Mouse (Mus musculus): Measurements from ENCODE around the gene Tmem135.

The Tmem135 gene

DNA sequence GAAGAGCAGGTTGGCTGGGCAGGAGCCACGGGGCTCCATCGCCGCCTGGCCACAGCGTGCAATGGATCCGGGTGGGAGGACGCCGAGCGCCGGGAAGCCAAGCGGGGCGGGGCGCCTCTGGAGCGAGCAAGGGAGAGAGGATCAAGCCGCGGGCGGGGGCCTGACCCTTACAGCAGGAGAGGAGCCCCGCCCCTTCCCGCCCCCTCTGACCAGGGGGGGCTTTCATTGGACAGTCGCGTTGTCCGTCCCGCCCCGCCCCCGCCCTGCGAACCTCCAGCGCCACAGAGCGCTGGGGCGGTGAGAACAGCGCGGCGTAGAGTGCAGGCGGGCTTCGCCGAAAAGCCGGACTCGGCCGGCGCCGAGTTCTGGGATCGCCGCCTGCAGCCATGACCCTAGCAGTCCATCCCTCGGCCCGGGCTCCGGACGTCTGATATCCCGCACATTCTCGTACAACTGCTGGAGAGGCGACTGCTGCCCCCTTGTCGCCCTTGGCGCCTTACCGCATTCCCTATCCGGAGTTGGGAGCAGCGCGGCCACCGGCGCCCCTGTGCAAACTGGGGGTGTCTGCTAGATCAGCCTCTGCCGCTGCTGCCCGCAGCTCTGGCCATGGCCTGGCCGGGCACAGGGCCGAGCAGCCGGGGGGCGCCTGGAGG is at the start of gene Tmem135, which contains the start of gene Fzd4:
Gene Tmem135 (minus strand): TSS at position 142 of the 653 bp plus-strand sequence.
Gene Fzd4 (plus strand): TSS at position 275 of the 653 bp plus-strand sequence.
- DNase-seq (ENCODE audit: low read depth), result peak; percentile 79

DNA sequence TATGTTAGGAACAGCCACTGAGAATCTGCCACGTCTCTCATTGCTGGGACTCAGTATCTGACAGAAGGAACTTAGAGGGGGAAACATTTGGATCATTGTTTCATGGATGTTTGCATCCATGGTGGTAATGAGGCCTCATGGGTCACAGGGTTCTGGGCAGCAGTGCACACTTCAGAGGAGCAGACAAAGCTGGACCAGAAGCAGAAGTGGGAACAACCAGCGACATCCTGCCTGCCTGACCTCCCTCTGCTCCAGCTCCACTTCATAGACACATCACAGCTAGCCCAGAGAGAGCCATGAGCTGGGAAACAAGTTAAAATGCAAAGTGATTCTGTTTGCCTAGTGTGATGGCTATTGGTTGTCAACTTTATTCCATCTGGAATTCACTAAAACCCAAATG is 46.3 kb upstream of the Tmem135 start:
- DNase-seq (ENCODE audit: low read depth), result no peak

DNA sequence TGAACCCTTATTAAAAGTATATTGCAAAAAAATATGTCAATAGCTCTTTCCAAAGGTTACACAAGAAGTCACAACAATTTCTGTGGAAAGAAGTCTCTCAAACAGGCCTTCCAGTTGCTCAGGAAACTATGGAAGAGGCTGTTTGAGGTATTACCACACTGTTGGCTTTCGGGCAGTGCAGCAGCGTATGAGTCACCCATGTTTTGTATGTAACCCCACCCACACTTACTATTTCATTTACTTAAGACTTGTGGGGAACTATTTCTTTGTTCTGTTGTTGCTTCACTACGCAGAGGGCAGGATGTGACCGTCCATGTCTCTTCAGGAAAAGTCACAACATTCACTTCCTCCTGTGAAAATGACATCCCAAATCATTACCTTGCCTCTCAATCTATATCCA is 41.1 kb upstream of the Tmem135 start:
- DNase-seq (ENCODE audit: low read depth), result no peak

DNA sequence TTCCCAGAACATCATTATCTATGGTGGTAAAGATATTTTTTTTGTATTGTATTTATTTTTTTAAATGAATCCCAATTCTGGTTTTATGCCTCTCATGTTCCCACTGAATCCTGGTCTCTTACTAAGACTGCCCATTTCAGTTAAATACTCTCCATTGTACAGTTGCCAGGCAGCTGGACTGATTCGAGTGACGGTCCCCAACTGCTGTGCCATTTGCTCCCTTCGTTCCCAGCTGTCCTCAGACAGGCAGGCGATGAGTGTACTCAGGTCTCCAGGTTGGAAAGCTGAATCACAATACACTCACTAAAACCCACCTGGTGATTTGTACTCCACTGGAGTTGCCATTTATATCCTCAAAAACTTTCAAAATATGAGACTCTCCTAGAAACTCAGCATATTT is 38.2 kb upstream of the Tmem135 start:
- no peak for DNase-seq (ENCODE audit: low read depth)

DNA sequence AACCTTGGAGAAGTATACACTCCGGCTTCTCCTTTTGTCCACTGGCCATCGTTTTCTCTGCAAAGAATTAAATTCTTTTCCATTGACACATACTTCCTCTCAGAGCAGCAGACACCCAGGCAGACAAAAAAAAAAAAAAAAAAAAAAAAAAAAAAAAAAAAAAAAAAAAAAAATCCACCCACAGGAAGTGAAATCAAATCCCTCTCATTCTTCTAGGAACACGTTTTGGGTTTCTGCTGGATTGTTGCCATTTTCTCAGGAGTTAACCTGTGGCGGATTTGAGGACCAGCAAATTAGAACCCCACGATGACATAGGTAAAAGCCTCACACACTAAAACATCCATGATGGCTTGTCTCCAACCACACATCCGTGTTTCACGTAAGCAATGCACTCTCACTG is 37.3 kb upstream of the Tmem135 start:
- no peak for DNase-seq (ENCODE audit: low read depth)

DNA sequence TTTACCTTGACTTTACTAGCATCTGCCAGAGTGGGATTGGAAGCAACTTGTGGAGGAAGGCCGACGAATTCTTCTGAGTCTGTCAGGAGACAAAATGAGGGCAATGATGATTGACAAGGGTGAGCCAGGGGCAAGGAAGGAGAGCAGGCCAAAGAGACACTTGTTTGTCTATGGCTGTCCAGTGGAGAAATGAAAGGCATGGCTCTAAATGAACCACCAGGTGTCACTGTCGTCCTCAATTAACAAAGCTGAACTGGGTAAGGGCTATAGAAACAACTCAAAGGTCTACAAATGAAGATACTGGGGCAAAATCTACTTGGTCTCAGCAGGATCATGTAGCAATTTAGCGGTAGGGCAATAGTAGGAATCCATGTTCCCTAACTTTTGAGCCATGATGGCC is 33.6 kb upstream of the Tmem135 start:
- DNase-seq (ENCODE audit: low read depth), result no peak

DNA sequence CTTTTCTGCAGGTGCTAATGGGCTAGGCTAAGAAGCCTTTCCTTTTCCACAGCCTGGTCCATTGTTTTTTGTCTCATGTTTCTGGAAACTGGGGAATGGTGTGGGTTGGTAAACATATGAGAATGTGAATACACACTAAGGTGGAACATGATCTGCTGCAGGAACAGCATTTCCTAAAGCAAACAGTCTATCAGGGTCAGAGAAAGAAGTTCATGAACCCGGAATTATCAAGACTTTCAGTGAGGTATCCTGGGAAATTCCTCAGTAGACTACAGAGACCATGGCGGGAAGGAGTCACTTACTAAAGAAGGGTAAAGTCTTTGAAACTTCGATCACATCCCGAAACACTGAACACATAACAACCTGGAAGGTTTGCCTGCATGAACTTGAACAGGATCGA is 32.4 kb upstream of the Tmem135 start:
- no peak for DNase-seq (ENCODE audit: low read depth)

DNA sequence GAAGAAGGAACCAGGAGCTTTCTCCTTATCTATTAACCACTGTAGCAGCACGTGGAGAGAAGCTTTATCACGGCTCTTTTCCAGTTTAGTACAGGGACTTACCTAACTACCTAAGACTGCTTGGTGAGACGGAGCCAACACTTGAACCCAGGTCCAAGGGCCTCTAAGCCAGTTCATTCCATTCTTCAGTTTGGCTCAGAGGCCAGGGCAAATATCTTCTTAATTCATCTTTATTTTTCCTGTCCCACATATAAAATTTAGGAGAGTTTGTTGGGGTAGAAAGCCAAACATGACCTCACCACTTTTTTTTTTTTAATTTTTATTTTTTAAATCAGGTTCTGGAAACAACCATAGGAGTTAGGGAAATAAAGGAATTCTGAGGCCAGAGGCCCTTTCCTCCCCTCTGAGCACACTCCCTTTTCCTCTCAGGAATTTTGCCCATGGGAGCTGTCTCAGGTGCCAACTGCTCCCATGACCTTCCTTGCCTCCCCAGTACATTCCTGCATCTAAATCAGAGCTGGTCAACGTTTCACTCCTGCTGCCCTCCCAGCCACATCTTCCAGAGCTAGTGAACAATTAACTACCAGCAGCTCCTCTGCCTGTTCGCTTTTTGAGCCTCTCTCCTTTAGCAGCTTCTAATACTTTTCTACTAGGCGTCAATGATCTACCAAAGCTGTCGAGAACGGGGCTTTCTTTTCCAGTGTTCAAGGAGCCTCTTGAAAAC is 30.0 kb upstream of the Tmem135 start:
- no peak for DNase-seq (ENCODE audit: low read depth)

DNA sequence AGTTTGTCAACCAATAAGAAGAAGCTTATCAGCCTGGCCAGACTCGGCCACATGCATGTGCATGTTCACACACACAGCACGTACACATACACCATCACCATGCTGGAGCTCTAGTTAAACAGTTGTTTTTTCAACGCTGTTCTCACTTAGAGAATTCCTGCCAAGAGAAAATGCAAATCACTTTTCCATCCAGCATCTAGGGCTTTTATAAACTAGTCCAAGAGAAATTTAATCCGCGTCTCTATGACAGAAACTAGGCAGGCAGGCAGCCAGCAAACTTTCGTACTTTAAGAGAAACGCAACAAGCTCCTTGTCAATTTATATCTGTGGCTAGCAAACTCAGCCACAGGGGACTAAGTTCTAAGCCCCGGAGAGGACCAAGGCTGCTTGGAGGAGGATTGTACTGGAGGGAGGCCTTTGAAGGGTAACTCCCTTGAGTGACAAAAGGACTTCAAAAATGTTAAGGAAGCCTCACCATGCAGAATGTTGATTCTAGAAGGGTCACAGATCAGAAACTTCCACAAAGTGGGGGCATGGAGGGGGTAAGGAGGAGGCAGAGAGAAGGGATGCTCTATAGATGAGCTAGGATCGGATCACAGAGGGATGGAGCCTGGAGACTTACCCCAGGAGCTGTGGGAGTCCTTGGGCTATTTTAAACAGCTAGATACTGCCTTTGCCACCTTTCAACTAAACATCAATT is 29.3 kb upstream of the Tmem135 start:
- DNase-seq (ENCODE audit: low read depth), result no peak

DNA sequence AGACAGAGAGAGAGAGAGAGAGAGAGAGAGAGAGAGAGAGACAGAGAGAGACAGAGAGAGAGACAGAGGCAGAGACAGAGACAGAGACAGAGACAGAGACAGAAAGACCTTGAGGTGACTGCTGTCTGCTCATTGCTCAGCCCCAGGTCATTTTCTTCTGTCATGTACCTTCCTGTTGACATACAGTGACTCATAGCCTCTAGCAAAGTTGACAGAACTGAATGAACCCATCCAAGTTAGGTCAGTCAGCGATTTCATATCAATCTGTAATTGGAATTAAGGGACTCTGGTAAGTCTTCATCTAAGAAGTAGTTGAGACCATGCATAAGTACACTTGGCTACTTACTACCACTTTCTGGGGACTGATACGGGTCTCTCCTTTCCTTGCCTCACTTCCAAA is 27.2 kb upstream of the Tmem135 start:
- no peak for DNase-seq (ENCODE audit: low read depth)

DNA sequence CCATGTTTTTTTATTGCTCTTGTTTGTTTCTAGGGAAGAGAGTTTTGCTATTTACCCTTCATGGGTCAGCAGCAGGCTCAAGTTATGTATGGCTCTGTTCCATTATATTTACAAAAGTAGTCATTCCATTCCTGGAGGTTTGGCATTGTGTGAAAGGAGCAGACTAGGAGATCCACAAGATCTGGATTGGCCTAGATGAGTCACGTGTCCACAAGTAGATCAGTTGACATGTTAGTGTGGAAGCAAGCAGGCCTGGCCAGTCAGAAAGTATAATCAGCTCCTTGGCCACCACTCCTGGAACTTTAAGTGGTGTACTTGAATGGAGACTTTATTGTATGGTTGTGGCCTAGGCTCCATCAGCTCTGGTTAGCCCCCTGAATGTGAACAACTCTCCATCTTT is 25.3 kb upstream of the Tmem135 start:
- no peak for DNase-seq (ENCODE audit: low read depth)

DNA sequence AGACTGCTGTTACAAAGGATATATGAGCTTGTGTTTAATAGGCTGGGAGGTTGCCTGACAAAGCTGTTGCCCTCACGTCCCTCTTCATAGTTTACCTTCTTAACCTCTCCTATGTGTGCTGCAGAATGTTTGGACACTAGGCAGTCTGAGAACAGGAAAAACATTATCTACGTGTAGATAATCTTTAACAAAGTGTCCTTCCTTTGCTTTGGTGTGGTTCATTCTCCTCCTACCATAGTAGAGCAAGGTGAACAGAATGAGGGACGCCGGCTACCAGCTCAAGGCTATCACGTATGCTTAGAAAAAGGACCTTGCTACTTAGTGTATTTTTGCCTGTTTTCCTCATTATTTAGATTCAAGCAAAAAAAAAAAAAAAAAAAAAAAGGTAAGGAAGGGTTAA is 24.8 kb upstream of the Tmem135 start:
- no peak for DNase-seq (ENCODE audit: low read depth)

DNA sequence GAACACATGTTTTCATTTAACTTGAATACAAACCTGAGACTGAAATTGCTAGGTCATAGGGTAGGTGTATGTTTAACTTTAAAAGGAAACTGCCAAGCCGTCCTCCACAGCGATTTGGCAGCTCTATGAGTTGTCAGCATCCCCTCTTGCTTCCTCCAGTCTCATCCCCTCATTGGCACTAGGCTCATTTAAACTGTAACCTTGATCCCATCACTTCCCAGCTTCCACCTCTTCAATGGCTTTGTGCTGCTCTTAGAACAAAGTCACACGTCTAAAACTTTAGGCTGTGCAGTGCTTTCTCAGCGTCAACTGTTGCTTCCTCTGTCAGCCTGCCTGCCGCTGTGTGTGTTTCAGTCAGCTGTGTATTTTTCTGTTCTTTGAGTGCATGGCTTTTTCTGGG is 23.1 kb upstream of the Tmem135 start:
- DNase-seq (ENCODE audit: low read depth), result no peak

DNA sequence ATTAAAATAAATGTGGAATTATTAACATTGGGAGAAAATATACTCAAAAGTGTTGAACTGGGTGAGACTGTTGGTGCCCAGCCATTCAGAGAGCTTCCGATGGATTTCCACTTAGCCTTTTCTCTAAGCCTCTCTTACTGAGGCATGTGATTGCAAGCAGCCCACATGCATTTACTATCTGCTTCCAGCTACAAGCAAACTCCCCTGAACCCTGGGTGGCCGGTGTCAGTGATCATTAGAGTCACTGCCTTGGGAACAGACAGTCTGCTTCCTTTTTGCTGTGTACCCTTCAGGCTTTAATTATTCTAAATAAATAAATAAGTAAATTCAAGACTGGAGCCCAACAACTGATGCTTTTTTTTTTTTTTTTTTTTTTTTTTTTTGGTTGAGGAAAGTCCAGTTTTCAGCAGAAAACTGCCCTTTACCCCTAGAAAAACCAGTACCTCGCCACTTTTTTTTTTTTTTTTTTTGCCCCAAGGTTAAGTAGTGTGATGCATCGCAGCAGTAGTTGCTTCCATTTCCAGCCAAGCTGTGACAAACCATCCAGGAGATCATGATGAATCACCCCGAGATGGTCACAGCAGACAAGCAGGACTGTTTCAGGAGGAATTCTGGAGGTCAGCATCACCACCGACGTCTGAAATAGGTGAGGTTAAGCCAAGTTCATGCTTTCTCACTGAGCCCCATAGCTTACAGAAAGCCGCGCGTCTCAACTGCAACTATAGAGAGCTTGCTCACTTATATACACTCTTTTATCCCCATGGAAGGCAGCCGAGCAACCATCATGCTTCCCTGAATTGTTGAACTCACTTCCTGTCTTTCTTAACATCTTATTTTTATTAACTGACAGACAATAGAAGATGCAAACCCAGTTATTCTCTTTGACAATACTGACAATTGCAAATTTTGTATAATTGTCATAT is 22.0 kb upstream of the Tmem135 start:
- DNase-seq (ENCODE audit: low read depth), result no peak

DNA sequence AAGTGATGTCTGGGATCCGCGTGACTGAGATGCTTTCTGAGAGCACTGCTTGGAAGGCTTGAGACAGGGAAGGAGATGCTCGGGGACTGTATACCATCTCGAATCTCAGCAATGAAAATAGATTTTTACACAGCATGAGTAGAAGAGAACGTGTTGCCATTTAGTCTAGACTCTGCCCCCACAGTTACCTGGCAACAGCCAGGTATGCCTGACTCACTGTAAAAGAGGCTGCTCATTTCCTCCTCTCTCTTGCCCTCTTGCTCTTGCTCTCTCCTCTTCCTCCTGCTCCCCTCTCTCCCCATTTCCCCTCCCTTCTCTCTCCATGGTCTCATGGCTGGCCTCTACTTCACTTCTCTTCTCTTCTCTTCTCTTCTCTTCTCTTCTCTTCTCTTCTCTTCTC is 20.6 kb upstream of the Tmem135 start:
- no peak for DNase-seq (ENCODE audit: low read depth)

DNA sequence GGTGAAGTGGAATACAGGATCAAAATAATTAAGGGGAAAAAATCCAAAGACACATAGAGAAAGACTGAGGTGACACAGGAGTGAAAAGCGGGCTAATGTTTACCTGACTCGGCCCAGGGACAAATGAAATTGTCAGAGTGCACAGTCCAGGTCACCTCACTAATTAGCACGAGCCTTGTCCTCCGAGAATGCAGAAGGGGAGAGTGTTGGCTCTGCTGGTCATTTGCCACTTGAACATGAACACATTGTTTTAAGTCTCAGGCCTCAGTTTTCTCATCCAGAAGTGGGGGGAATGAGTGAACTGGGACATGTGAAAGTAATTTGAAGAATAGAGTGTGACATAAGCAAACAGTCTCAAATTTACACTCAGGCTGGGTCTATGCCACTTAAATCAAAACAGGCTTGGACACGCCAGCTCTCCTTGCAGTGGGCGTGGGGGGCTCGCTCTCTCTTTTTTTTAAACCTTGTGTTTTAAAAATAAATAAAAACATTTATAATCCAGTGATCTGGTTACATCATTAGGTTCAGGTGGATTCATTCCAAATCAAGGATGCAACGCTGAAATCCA is 19.8 kb upstream of the Tmem135 start:
- no peak for DNase-seq (ENCODE audit: low read depth)

DNA sequence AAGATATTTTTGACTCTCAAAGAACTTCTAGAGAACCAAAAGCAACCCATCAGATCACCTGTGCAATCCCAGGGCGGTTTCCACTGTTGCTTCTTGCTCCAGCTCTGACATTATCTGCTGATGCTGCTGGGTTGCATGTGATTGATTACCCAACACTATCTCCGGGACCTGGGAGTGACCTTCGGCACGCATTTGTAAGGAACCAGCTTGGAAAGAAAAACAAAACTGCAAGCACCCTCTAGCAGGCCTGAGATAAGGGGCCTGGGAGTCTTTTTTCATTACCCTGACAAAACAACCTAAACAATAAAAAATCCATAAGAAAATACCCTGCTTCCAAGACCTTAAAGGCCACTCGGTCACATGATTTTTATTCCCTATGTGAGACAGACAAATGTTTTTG is 19.2 kb upstream of the Tmem135 start:
- no peak for DNase-seq (ENCODE audit: low read depth)

DNA sequence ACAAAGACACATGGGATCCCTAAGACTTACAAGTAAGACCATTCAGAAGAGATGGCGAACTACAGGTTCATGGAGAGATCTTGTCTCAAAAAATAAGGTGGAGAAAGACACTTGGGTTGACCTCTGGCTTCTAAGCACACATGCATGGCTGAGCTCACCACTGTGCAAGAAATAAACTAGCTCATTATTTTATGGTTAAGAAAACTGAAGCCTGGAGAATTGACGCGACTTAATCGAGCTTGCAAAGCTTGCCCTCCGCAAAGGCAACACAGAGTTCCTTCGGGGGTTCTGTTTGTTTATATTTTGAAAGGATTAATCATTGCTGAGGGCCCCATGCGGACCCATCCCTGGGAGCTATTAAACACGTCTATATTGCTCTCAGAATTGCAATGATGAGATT is 18.6 kb upstream of the Tmem135 start:
- no peak for DNase-seq (ENCODE audit: low read depth)

DNA sequence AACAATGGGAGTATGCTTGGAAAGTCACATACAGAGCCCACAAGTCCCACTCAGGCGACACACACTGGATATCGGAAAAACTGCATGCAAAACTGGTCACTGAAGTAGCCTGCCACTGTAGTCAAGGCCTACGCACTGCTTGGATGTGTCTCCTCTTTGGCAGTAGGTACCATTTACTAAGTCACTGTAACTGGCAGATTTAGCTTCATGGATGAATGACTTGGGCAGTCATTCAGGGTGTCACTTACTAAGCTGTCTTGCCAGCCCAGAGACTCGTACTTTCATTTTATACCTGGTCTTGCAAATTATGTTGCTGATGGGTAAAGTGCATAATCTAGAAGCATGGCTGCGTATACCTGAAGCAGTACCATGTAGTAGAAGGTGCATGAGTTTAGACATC is 17.3 kb upstream of the Tmem135 start:
- no peak for DNase-seq (ENCODE audit: low read depth)

DNA sequence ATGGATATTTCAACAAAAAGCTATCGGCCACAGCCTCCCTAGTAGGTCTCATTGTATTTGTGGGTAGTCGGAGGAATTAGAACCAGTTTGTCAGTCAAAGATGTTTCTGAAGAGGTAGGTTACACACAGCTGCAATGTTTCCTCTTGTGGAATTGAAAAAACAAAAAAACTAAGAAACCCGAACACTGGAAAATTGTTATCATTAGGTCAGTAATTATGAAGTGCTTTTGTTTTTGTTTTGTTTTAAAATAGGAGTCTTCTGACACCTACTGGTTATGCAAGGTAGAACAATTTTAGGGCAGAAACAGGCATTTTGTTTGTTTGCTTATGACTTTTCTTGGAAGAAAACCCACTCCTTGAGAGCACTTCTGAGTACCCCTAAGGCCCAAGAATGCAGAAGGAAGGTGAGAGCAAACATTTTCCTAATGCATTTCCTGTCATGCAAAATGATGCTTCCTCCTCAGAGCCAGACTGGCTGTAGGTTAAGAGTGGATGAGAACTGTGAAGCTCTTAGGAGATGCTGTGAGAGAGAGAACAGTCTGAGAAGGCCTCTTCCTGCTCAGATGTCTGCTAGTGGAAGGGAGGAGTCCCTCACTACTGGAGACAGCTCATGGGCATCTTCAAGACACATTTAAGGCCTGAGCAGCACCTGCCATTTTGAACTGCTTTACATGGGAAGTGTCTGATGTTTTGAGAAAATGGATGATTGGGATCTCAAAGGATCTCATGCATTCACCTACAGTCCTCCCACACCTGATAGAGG is 15.1 kb upstream of the Tmem135 start:
- no peak for DNase-seq (ENCODE audit: low read depth)

DNA sequence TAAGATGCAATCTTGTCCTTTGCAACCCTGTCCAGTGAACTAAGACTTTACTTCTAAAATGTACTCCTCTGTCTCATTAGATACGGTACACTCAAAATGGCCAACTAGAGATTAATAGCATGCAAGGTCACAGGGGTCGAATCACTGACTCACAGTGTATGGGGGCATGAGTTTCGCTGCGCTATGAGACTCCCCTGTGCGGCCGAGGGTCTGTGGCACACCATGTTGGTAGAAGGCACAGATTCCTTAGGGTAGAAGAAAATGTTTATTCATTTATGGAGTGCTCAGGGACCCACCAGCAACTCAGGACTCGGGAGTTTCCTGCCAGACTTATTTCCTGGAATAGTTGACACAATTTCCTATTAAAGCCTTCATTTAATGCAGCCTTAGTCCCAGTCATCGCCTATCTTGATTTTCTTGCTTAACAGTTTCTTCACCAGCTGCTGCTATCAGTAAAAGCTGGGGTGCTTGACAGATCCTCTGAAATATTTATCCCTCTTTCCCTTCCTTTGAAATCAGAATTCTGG is 14.2 kb upstream of the Tmem135 start:
- no peak for DNase-seq (ENCODE audit: low read depth)

All from c-Kit-positive CD71-positive TER-119-negative erythroid progenitor cells, embryonic 14.5 days (primary cell).